Mouse (Mus musculus) olfactory bulb, adult 2 months (tissue): ENCODE measurements around the gene Tbl2.

Experiments
- CTCF ChIP-seq: fragments of 200-500 bp; IDR thresholded peaks from 2 replicates; pipeline ENCODE4 v1.5.1; 2012; ENCODE audit warnings: low read depth, mild to moderate bottlenecking, low read length, moderate library complexity; ENCODE audit not compliant: insufficient read depth
- POLR2A ChIP-seq: fragments of 200-500 bp; IDR thresholded peaks from 2 replicates; pipeline ENCODE4 v1.6.1; 2012; ENCODE audit warnings: mild to moderate bottlenecking, low read depth, low read length, moderate library complexity; ENCODE audit not compliant: insufficient read depth

GRCm38 (mm10) chr5:135188214-135188554 lies 38.7 kb downstream of the Tbl2 start:
- TF ChIP-seq CTCF (no peak), POLR2A (no peak)
